Mouse (Mus musculus) stomach, postnatal 0 days (tissue): ENCODE data around the gene Jak2.

ENCODE experiments used
- CTCF ChIP-seq: IDR thresholded peaks from 2 replicates; pipeline ENCODE4 v1.5.1; 2016; ENCODE audit warnings: antibody characterized with exemption, low read depth, mild to moderate bottlenecking, moderate library complexity
- EP300 ChIP-seq: optimal IDR thresholded peaks from 2 replicates; pipeline ENCODE3; 2016; ENCODE audit warnings: antibody characterized with exemption

DNA sequence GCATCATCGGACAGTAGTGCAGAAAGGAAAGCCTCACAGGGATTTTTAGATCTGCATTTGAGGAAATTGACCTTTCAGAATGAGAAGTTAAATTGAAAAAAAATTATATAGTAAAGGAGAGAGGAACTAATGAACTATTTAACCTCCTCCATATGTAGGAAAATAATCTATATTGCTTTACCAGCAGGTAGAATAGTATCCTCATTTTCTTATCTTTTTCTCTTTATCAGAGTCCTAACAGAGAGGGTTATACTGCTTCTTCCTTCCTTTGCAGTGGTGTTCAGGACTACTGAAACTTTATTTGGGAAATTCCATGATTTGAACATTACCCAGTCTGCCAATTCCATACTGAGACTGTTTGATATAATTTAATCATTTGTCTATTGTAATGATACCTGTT is 45.7 kb downstream of the Jak2 start:
- no peak for TF ChIP-seq CTCF
- no peak for TF ChIP-seq EP300
